Mouse (Mus musculus) liver, embryonic 14.5 days (tissue): ENCODE results near the gene Ppa2. TPM values are rescaled to one million over a fixed set of nuclear protein-coding genes. Genes with fewer than 3 reads are reported as not detected.

Experiments
- ATAC-seq: fragments of 200-750 bp; cut with Nextera tagmentation; 2 replicates; pipeline ENCODE4 v1.8.0; 2017; ENCODE audit warnings: moderate number of reproducible peaks, mild to moderate bottlenecking, moderate library complexity; ENCODE audit not compliant: insufficient read depth
- DNase-seq, 3 experiments: peaks; one replicate each; pipeline ENCODE4 v3.0.0-alpha.2; 2012 to 2013; ENCODE audit warnings: low read depth in 3 of 3, low spot score in 3 of 3
- H3K27ac ChIP-seq: fragments of 300-500 bp; sonication (generic); 2 replicates; pipeline ENCODE4 v1.5.1; 2014; ENCODE audit warnings: moderate library complexity, mild to moderate bottlenecking, control low read depth, inconsistent platforms
- H3K27me3 ChIP-seq: fragments of 300-500 bp; sonication (generic); 2 replicates; pipeline ENCODE4 v1.6.1; 2014; ENCODE audit warnings: mild to moderate bottlenecking, low read length, moderate library complexity; ENCODE audit not compliant: control insufficient read depth, insufficient read depth
- H3K36me3 ChIP-seq: fragments of 300-500 bp; sonication (generic); replicated peaks from 2 replicates; pipeline ENCODE4 v1.6.1; 2014; ENCODE audit warnings: low read depth; ENCODE audit not compliant: control insufficient read depth, insufficient read depth
- H3K4me1 ChIP-seq, 2 experiments: fragments of 200-500 bp in 1 of 2; fragments of 300-500 bp in 1 of 2; sonication (generic) in 1 of 2; replicated peaks; 2 replicates each; pipeline ENCODE4 v1.6.1; 2012 to 2014; ENCODE audit warnings: antibody characterized with exemption in 1 of 2, inconsistent platforms in 1 of 2, low read length in 1 of 2; ENCODE audit not compliant: control insufficient read depth in 2 of 2, insufficient read depth in 2 of 2
- H3K4me2 ChIP-seq: fragments of 300-500 bp; sonication (generic); 2 replicates; pipeline ENCODE4 v1.6.1; 2014; ENCODE audit warnings: low read depth, mild to moderate bottlenecking, control low read depth, moderate library complexity
- H3K4me3 ChIP-seq, 2 experiments: fragments of 200-500 bp in 1 of 2; fragments of 300-500 bp in 1 of 2; sonication (generic) in 1 of 2; 2 replicates each; pipeline ENCODE4 v1.5.1; 2012 to 2014; ENCODE audit warnings: low read depth in 2 of 2, low read length in 2 of 2, mild to moderate bottlenecking in 2 of 2, control low read depth in 1 of 2, inconsistent platforms in 1 of 2, moderate library complexity in 1 of 2; ENCODE audit not compliant: insufficient read depth in 1 of 2
- H3K9ac ChIP-seq: fragments of 300-500 bp; sonication (generic); replicated peaks from 2 replicates; pipeline ENCODE4 v1.6.1; 2014; ENCODE audit warnings: mild to moderate bottlenecking, control low read depth, moderate library complexity
- H3K9me3 ChIP-seq: fragments of 300-500 bp; sonication (generic); 2 replicates; pipeline ENCODE4 v1.6.1; 2016; ENCODE audit warnings: low read length, mixed read lengths; ENCODE audit not compliant: control insufficient read depth
- CTCF ChIP-seq: IDR thresholded peaks from 2 replicates; pipeline ENCODE4 v1.5.1; 2016; ENCODE audit warnings: antibody characterized with exemption, low read depth, control low read depth
- EP300 ChIP-seq: IDR thresholded peaks from 2 replicates; pipeline ENCODE4 v1.6.1; 2016; ENCODE audit warnings: antibody characterized with exemption, low read depth
- WGBS: fragments of 180-500 bp; shearing (Covaris S2); extraction: QIAGEN DNeasy Blood & Tissue Kit; methylation state at CpG from one replicate; pipeline ENCODE4 v1.1.7; 2014; ENCODE audit not compliant: insufficient replicate concordance; 5-methylcytosine and 5-hydroxymethylcytosine counted together
- polyA plus RNA-seq, 2 experiments: library from polyadenylated mRNA; depleted of rRNA in 1 of 2; stranded (reverse) in 1 of 2; unstranded in 1 of 2; fragments of >200 nt; fragmentation: Nextera tagmentation in 1 of 2; extraction: Ambion mirVana in 1 of 2; gene quantifications; 2 replicates each; pipeline versions ENCODE4 v1.2.1 to v1.2.3; 2012 to 2014

The Ppa2 gene
- polyA plus RNA-seq, 2 experiments: 18.4 to 42.1 TPM

DNA sequence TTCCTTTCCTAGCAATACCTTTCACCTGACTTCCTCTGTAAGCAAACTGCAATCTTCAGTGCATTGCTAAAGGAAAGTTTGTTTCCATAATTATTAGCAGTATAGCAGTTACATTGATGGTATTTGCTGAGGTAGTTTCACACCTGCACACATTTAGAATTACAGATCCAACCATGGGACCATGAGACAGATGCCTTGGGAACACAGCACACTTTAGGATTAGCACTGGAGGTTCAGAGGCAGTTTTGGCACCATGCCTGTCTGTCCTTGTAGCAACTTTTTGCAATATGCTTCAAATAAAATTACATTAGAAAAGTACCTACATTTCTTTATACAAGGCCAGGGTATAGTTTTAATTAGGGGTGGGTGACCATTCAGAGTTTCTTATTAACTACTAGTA is 48.1 kb downstream of the Ppa2 start:
- no peak overlapping the region for H3K4me3 ChIP-seq
- DNase-seq (no peak), ATAC-seq (no peak)
- no peak overlapping the region for H3K27ac ChIP-seq
- H3K4me1 ChIP-seq: no peaks in the 10 kb centered on the region
- no peaks in the 10 kb centered on the region for H3K36me3 ChIP-seq
- no peaks in the 10 kb centered on the region for H3K9me3 ChIP-seq
- no peaks in the 10 kb centered on the region for H3K27me3 ChIP-seq
- no peak overlapping the region for H3K9ac ChIP-seq
- H3K4me2 ChIP-seq: no peak overlapping the region
- TF ChIP-seq CTCF (no peak), EP300 (no peak)

DNA sequence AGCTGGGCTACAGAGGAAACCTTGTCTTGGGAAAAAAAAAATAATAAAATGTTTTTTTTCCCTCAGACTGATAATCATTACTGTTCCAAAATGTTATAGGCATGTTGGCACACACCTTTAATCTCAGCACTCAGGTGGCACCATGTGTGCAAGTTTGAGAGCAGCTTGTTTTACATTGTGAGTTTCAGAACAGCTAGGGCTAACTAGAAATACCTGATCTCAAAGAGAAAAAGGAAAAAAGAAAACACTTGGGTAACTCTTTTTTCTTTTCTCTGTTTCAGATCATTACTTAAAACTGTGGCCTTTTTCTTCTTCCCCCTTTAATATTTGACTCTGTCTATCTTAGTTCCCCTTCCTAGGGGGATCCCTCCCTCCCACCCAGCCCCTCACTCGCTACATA is 51.5 kb downstream of the Ppa2 start:
- H3K4me1 ChIP-seq: no peaks in the 10 kb centered on the region
- H3K4me3 ChIP-seq: no peak overlapping the region
- H3K27me3 ChIP-seq: no peaks in the 10 kb centered on the region
- 45% methylated on average over 1 of the region's 1 CpGs for whole genome bisulfite sequencing
- H3K27ac ChIP-seq: no peak overlapping the region
- H3K9ac ChIP-seq: no peak overlapping the region
- no peaks in the 10 kb centered on the region for H3K9me3 ChIP-seq
- H3K36me3 ChIP-seq: no peaks in the 10 kb centered on the region
- no peak overlapping the region for H3K4me2 ChIP-seq
- ATAC-seq: no peak
- no peak for DNase-seq
- TF ChIP-seq CTCF (no peak), EP300 (no peak)

DNA sequence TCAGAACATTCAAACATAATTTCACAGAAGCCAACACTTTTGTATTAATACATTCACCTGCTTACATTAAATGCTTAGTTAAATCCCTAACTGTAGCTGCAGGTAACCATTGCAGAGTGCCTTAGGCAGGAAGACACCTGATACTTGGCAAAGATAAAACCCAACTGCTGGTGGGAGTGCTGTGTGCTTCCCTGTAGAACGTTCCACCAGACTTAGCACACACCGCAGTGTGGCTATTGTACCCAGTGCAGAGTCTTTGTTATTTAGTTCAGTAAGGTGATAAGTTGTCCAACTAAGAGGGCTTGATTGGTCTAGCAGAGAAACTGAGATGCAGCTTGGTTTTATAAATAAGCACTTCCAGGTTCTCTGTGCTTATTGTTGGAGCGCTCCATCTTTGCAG is 54.2 kb downstream of the Ppa2 start:
- 74% methylated on average over 3 of the region's 3 CpGs for WGBS

DNA sequence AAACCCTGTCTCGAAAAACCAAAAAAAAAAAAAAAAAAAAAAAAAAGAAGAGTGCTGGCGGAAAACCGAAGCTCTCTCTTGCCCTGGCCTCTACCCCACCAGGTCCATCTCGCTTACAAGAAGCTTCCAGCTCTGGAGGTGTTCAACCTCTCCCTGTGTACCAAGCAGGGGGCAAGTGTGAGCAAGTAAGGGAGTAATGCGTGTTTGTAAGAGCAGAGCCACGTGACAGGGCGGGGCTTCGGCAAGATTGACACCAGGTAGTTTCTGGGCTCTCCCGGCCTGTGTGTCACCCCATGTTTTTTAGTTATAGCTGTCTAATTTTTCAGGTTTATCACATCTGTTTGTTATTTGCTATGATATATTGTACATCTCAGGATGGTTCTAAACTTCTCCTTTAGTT is 56.2 kb downstream of the Ppa2 start:
- no peaks in the 10 kb centered on the region for H3K27me3 ChIP-seq
- DNase-seq (no peak), ATAC-seq (no peak)
- no peak overlapping the region for H3K4me2 ChIP-seq
- no peak overlapping the region for H3K27ac ChIP-seq
- no peaks in the 10 kb centered on the region for H3K4me1 ChIP-seq
- no peak for TF ChIP-seq EP300
- no peak for TF ChIP-seq CTCF
- no peak overlapping the region for H3K4me3 ChIP-seq
- 78% methylated on average over 9 of the region's 9 CpGs for WGBS
- H3K36me3 ChIP-seq: no peaks in the 10 kb centered on the region
- H3K9ac ChIP-seq: no peak overlapping the region
- H3K9me3 ChIP-seq: no peaks in the 10 kb centered on the region

More for the DNA sequence above, 54.2 kb downstream of the Ppa2 start:
- H3K4me1 ChIP-seq: no peaks in the 10 kb centered on the region
- no peak overlapping the region for H3K4me3 ChIP-seq
- no peak overlapping the region for H3K27ac ChIP-seq
- H3K36me3 ChIP-seq: no peaks in the 10 kb centered on the region
- no peak overlapping the region for H3K4me2 ChIP-seq
- DNase-seq (no peak), ATAC-seq (no peak)
- TF ChIP-seq EP300: no peak
- no peak for TF ChIP-seq CTCF
- no peak overlapping the region for H3K9ac ChIP-seq
- no peaks in the 10 kb centered on the region for H3K27me3 ChIP-seq
- H3K9me3 ChIP-seq: no peaks in the 10 kb centered on the region

DNA sequence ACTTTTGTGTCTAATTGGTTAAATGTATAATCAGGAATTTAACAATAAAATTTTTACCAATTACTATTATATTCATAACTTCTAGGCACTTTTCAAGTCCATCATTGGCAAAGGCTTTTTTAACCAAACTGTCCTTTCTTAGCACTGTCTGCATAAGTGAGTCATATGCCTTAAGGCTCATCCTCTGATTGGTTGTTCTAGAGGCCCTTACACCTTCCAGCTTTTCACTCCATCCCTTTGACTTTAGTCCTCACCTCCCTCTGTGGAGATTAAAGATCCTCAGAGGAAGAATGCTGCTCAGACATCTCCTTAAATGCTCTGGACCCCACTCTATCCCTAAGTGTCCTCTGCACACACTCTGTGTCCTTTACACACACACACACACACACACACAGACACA is 68.3 kb downstream of the Ppa2 start:
- Histone ChIP-seq H3K9me3 (no peaks in the 10 kb centered on the region), H3K27me3 (no peaks in the 10 kb centered on the region), H3K4me3 (no peak overlapping the region), H3K27ac (no peak overlapping the region), H3K36me3 (no peaks in the 10 kb centered on the region), H3K9ac (no peak overlapping the region), H3K4me2 (no peak overlapping the region), H3K4me1 (no peaks in the 10 kb centered on the region)
- ATAC-seq (no peak), DNase-seq (no peak)
- TF ChIP-seq CTCF: no peak
- no peak for TF ChIP-seq EP300

DNA sequence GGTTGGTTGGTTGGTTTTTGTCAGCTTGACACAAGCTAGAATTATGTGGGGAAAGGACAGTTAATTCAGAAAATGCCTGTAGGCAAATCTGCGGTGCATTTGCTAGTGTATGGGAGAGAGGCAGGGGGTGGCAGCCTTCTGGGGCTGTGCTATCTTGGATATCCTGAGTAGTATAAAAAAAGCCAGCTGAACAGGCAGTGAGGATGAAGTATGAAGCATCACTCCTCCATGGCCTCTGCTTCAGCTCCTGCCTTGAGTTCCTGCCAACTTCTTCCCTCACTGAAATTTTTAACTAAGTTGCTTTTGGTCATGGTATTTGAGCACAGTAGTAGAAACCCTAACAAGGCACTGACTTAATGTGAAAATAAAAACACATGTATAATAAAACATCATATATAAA is 70.1 kb downstream of the Ppa2 start:
- no peak overlapping the region for H3K9ac ChIP-seq
- no peaks in the 10 kb centered on the region for H3K27me3 ChIP-seq
- H3K4me1 ChIP-seq: no peaks in the 10 kb centered on the region
- TF ChIP-seq CTCF (no peak), EP300 (no peak)
- no peaks in the 10 kb centered on the region for H3K36me3 ChIP-seq
- no peaks in the 10 kb centered on the region for H3K9me3 ChIP-seq
- H3K27ac ChIP-seq: no peak overlapping the region
- WGBS: 72% methylated on average over 1 of the region's 1 CpGs
- ATAC-seq: no peak
- DNase-seq: no peak
- no peak overlapping the region for H3K4me2 ChIP-seq
- no peak overlapping the region for H3K4me3 ChIP-seq
